ENCODE assay signal across 12 mouse cellular contexts in genomic region chr2:148110149-148110548, GRCm38 (mm10).
DNase-seq lines count a peak whose midpoint lies in the region; ATAC-seq and TF ChIP-seq lines count a peak whose summit lies in the region.
"Had no signal": no experiment of that assay in that cellular context is flagged by ENCODE, and none has a peak within 500 bp of the region (broad histone marks: within the 10 kb centered on the region; RNA-seq: fewer than 3 reads in every experiment).

No protein-coding gene starts in this region.

- H3K4me3 ChIP-seq in hindbrain, postnatal 0 days (ENCODE audit: low read length) = no peak overlapping the region
- no peak overlapping the region for H3K4me3 ChIP-seq in hindbrain, embryonic 12.5 days
- no peak overlapping the region for H3K4me3 ChIP-seq in testis, adult 2 months (ENCODE audit: control insufficient read depth, low read depth, low read length)
- no peak overlapping the region for H3K4me3 ChIP-seq in stomach, postnatal 0 days (ENCODE audit: low read depth, low read length)
- H3K4me3 ChIP-seq: embryonic facial prominence, embryonic 13.5 days had no signal

- no peaks in the 10 kb centered on the region for H3K27me3 ChIP-seq in hindbrain, postnatal 0 days (ENCODE audit: insufficient read depth, low read length)
- H3K27me3 ChIP-seq in hindbrain, embryonic 12.5 days = no peaks in the 10 kb centered on the region
- no peaks in the 10 kb centered on the region for H3K27me3 ChIP-seq in testis, adult 2 months (ENCODE audit: control insufficient read depth, insufficient read depth, low read length)
- no peaks in the 10 kb centered on the region for H3K27me3 ChIP-seq in stomach, postnatal 0 days (ENCODE audit: control insufficient read depth, insufficient read depth, low read length)
- H3K27me3 ChIP-seq: embryonic facial prominence, embryonic 13.5 days had no signal

- no peak for TF ChIP-seq EP300 in stomach, postnatal 0 days (optimal IDR thresholded peaks at IDR 0.05)

- no peak for ATAC-seq in hindbrain, postnatal 0 days
- ATAC-seq in hindbrain, embryonic 12.5 days (ENCODE audit: low FRiP score) = no peak
- no peak for ATAC-seq in stomach, postnatal 0 days (ENCODE audit: low FRiP score, low TSS enrichment)
- ATAC-seq: activated CD4-positive, CD25-positive, alpha-beta regulatory T cell, adult 4 months had no signal

- no peak for TF ChIP-seq POLR2A in testis, adult 2 months (IDR thresholded peaks at IDR 0.05; ENCODE audit: control insufficient read depth, low read depth, low read length)

- 65% methylated on average over 2 of the region's 2 CpGs for WGBS in hindbrain, postnatal 0 days
- 56% methylated on average over 2 of the region's 2 CpGs for WGBS in hindbrain, embryonic 12.5 days
- WGBS in stomach, postnatal 0 days = 58% methylated on average over 2 of the region's 2 CpGs

- peak; percentile 72 for TF ChIP-seq CTCF in hindbrain, postnatal 0 days (IDR thresholded peaks at IDR 0.05; ENCODE audit: low read depth)
- peak; percentile 26; the same call in 1 of the 2 replicates for TF ChIP-seq CTCF in testis, adult 2 months (IDR thresholded peaks at IDR 0.05; ENCODE audit: control insufficient read depth, insufficient read depth, insufficient replicate concordance, low read depth, low read length)
- TF ChIP-seq CTCF in stomach, postnatal 0 days (IDR thresholded peaks at IDR 0.05; ENCODE audit: low read depth) = peak; percentile 73

- no peak overlapping the region for H3K9ac ChIP-seq in hindbrain, postnatal 0 days (replicated peaks; ENCODE audit: low read length)
- no peak overlapping the region for H3K9ac ChIP-seq in hindbrain, embryonic 12.5 days
- no peak overlapping the region for H3K9ac ChIP-seq in stomach, postnatal 0 days (ENCODE audit: low read length)
- H3K9ac ChIP-seq: embryonic facial prominence, embryonic 13.5 days had no signal

- no peaks in the 10 kb centered on the region for H3K9me3 ChIP-seq in hindbrain, postnatal 0 days (ENCODE audit: low read length)
- H3K9me3 ChIP-seq in hindbrain, embryonic 12.5 days (replicated peaks) = no peaks in the 10 kb centered on the region
- H3K9me3 ChIP-seq in stomach, postnatal 0 days (ENCODE audit: control insufficient read depth, low read length) = no peaks in the 10 kb centered on the region
- H3K9me3 ChIP-seq: embryonic facial prominence, embryonic 13.5 days had no signal

- no peaks in the 10 kb centered on the region for H3K4me1 ChIP-seq in hindbrain, postnatal 0 days (ENCODE audit: insufficient read depth, low read length)
- no peaks in the 10 kb centered on the region for H3K4me1 ChIP-seq in hindbrain, embryonic 12.5 days
- H3K4me1 ChIP-seq in testis, adult 2 months (ENCODE audit: control insufficient read depth, insufficient read depth, low read length) = no peaks in the 10 kb centered on the region
- H3K4me1 ChIP-seq in stomach, postnatal 0 days (replicated peaks; ENCODE audit: control insufficient read depth, insufficient read depth) = no peaks in the 10 kb centered on the region
- H3K4me1 ChIP-seq: embryonic facial prominence, embryonic 13.5 days had no signal

- no peak overlapping the region for H3K27ac ChIP-seq in hindbrain, postnatal 0 days
- H3K27ac ChIP-seq in hindbrain, embryonic 12.5 days = no peak overlapping the region
- no peak overlapping the region for H3K27ac ChIP-seq in testis, adult 2 months (ENCODE audit: control insufficient read depth, insufficient read depth, low read depth, low read length)
- H3K27ac ChIP-seq in stomach, postnatal 0 days (replicated peaks) = no peak overlapping the region
- H3K27ac ChIP-seq: embryonic facial prominence, embryonic 13.5 days; macrophage had no signal

- no peak overlapping the region for H3K4me2 ChIP-seq in hindbrain, postnatal 0 days (ENCODE audit: low read depth, low read length)
- H3K4me2 ChIP-seq in hindbrain, embryonic 12.5 days (replicated peaks) = no peak overlapping the region
- no peak overlapping the region for H3K4me2 ChIP-seq in stomach, postnatal 0 days (replicated peaks; ENCODE audit: low read depth)
- H3K4me2 ChIP-seq: embryonic facial prominence, embryonic 13.5 days had no signal

- peak; percentile 17 for DNase-seq in hindbrain, postnatal 0 days (ENCODE audit: low spot score)
- no peak for DNase-seq in testis, postnatal 14 days (ENCODE audit: low spot score)
- DNase-seq in embryo, embryonic 10.5 days (ENCODE audit: low spot score) = peak; percentile 39
- peak; percentile 21 for DNase-seq in stomach, postnatal 0 days (ENCODE audit: low spot score)
- no peak for DNase-seq in layer of hippocampus, postnatal 14 days (ENCODE audit: low spot score in 2 of 2)
- no peak for DNase-seq in left cerebral cortex, adult 8-10 months (ENCODE audit: low spot score in 2 of 2)
- DNase-seq: heart, adult 11 months had no signal

- no peaks in the 10 kb centered on the region for H3K36me3 ChIP-seq in hindbrain, postnatal 0 days (ENCODE audit: insufficient read depth, low read length)
- H3K36me3 ChIP-seq in hindbrain, embryonic 12.5 days = no peaks in the 10 kb centered on the region
- no peaks in the 10 kb centered on the region for H3K36me3 ChIP-seq in testis, adult 2 months (ENCODE audit: control insufficient read depth, insufficient read depth, low read length)
- H3K36me3 ChIP-seq in stomach, postnatal 0 days (ENCODE audit: control insufficient read depth, insufficient read depth, low read length) = no peaks in the 10 kb centered on the region
- H3K36me3 ChIP-seq: embryonic facial prominence, embryonic 13.5 days had no signal

Comparison
In these comparisons a context has a peak if more than half of its experiments do, and no peak if none do; other contexts are left out.
1. DNase-seq: peak in hindbrain, postnatal 0 days (single experiment), embryo, embryonic 10.5 days (single experiment) and stomach, postnatal 0 days (single experiment); none in testis, postnatal 14 days (single experiment), layer of hippocampus, postnatal 14 days (0 of 2) and left cerebral cortex, adult 8-10 months (0 of 2).
2. Peak in every context shown above with its lines, with median percentiles within 50 percentile points of each other: CTCF ChIP-seq.